Mouse (Mus musculus): Measurements from ENCODE around the gene Dlgap4.

The Dlgap4 gene

DNA sequence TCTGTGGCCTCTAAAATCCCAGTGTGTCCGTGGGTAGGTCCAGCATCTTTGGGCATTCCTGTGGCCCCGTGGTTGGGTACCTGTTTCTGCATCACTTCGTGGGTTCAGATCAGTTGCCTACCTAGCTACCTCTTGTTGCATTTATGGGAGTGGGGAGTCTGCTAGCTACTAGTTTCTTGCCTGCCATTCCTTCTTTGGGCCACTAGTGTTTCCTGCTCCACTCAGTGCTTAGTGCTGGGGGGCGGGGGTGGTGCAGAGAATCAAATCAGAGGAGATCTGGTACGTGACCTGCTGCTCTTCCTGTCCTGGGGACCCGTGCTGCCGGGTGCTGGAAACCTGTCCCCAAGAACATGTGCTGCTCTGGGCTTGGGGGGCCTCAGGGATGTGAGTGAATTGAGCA is 3.0 kb downstream of the Dlgap4 start:
- intact Hi-C loops (cut with DNase I), result no loop called here

GRCm38 (mm10) chr2:156617536-156617935 is 4.0 kb downstream of the Dlgap4 start:
- intact Hi-C loops (cut with DNase I), result no loop called here

DNA sequence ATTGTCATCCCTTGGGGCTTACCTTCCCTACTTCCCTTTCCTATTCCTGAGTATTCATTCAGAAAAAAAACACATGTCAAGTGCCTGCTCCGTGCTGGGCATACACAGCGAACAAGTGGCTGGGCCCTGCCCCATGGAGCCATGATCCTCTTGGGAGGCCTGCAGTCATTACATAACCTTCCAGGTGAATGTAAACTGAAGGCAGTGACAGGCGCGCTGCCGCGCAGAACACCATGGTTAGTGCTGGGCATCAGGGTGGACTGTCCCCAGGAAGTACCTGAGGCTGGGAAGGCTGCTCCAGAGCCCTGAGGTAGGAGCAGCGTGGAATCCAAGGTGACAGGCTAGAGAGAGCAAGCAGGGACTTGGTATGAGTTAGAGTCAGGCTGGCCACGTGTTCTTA is 7.4 kb downstream of the Dlgap4 start:
- intact Hi-C loops (cut with DNase I), result no loop called here

- intact Hi-C loops (cut with DNase I), result no loop called here
Measured at GRCm38 (mm10) chr2:156621449-156621848, 7.9 kb downstream of the Dlgap4 start.

DNA sequence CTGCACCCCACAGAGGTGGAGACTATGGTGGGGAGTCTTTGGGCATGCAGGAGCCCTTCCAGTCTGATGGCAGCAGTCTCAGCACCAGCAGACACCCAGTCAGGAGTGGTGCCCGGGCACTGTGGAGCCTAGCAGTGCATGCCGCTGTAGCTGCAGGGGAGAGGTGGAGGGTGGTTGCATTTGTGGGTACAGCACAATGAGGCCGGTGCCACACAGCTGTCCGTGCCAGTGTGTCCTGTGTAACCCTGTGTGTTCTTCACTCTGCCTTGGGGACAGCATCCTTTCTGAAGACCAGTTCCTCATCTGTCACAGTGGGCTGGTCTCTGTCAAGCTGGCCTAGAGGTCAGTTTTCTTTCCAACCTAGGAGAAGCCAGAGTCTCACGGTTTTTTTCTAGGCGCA is 8.7 kb downstream of the Dlgap4 start:
- intact Hi-C loops (cut with DNase I), result no loop called here

- intact Hi-C loops (cut with DNase I), result no loop called here
Measured at GRCm38 (mm10) chr2:156623246-156623645, 9.7 kb downstream of the Dlgap4 start.

- intact Hi-C loops (cut with DNase I), result no loop called here
Measured at GRCm38 (mm10) chr2:156625307-156625706, 11.8 kb downstream of the Dlgap4 start.

DNA sequence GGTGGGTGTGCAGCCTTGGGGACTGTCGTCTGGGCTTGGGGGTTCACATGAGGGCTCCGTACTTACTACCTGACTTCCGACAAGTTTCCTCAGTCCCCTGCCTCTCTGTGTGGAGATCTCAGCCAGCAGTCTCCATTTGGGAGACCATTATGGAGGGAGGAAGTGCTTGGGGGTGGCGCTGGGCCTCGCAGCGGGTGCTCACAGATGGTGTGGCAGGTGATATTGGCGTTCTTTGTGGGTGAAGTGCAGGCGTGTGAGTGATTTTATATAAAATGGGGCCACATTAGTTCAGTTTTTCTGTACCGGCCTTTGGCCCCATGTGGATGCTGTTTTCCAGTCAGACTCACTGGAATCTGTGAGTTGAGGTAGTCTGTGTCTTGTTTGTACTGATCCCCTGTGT is 12.6 kb downstream of the Dlgap4 start:
- intact Hi-C loops (cut with DNase I), result no loop called here

DNA sequence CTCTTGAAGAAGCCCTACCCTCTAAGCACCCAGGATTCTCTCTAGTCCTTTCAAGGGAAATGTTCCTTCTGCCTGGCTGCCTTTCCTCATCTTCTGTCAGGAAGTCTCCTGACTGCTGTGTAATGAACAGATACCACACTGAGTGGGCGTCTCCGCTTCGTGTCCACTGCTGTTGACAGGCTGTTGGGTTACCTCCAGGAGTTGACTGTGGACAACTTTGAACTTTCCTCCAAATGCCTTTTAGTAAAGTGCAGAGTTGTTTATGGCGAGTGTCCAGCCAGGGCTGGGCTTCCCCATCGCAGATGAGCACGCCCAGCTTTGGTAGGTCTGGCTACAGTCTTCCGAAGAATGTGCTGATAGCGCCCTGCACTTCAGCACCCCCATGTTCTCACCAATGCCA is 13.0 kb downstream of the Dlgap4 start:
- intact Hi-C loops (cut with DNase I), result no loop called here

DNA sequence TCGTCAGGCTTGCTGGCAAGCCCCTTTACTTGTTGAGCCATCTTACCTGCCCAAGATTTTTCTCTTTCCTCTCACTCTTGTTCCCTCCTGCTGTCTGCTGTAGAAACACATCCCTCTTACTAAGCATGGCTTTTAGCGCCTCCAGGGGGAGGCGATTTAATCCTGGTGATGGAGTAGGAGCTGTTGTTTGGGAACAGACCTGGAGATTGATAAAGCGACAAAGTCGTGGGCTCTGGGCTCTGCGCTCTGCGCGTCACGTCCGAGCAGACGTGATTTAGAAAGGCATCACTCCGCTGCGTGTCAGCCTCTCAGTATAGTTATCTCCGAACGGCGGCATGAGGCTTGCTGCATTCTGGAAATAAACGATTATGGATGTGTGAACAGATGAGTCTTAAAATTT is 14.4 kb downstream of the Dlgap4 start:
- intact Hi-C loops (cut with DNase I), result no loop called here

GRCm38 (mm10) chr2:156630288-156630687 is 16.8 kb downstream of the Dlgap4 start:
- intact Hi-C loops (cut with DNase I), result no loop called here

- intact Hi-C loops (cut with DNase I), result no loop called here
Measured at GRCm38 (mm10) chr2:156632721-156633120, 19.2 kb downstream of the Dlgap4 start.

- intact Hi-C loops (cut with DNase I), result no loop called here
Measured at GRCm38 (mm10) chr2:156635091-156635490, 21.6 kb downstream of the Dlgap4 start.

DNA sequence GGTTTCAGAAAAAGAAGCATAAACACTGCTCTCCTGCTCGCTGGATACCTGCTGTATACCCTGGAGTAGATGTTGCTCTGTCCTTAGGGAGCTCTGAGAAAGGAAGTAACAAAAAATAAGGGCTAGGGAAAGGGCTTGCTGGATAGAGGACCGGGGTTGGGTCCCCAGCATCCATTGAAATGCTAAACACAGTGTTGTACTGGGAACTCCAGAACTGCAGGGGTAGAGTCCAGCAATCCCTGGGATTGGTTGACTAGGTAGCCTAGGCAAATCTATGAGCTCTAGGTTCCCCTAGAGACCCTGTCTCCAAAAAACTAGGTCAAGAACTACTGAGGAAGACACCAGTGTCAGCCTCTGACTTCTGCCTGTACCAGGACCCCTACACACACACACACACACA is 27.6 kb downstream of the Dlgap4 start:
- intact Hi-C loops (cut with DNase I), result no loop called here

DNA sequence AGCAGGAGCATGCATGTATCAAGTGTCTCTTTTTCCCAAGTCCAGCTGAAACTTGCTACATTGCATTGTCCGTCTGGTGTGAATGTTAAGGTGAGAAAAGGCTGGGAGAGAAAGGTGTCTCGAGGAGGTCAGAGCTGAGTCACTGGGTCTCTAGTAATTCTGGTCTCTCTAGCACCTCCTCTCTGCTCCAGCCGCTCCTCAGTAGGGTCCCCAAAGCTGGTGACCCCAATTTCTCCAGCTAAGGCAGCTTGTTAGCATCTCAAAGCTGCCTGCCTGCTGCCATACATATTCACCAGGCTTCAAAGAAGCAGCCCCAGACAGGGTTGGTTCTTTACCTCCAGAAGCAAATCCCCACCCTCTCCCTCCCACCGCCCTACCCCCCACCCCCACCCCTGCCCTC is 29.4 kb downstream of the Dlgap4 start:
- intact Hi-C loops (cut with DNase I), result no loop called here

GRCm38 (mm10) chr2:156643406-156643805 is 29.9 kb downstream of the Dlgap4 start:
- intact Hi-C loops (cut with DNase I), result no loop called here

DNA sequence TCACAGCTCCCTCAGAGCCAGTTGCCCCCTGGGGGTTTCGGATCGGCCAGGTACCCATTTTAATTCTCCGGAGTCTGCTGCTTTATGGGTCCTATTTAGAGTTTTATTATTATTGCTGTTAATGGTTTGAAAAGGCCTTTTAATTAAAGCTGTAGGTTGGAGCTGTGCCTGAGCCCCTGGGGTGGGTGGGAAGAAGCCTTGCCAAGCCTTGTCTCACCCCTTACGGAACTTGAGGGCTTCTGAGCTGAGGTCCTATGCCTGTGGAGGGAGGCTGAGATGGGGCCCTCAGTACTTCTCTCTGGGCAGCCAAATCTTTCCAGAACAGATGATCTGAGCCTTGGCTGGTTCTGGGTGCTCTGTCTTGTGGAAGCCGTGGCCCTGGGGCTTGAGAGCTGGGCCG is 31.6 kb downstream of the Dlgap4 start:
- intact Hi-C loops (cut with DNase I), result no loop called here

- intact Hi-C loops (cut with DNase I), result no loop called here
Measured at GRCm38 (mm10) chr2:156646877-156647276, 33.4 kb downstream of the Dlgap4 start.

GRCm38 (mm10) chr2:156648042-156648441 is 34.5 kb downstream of the Dlgap4 start:
- intact Hi-C loops (cut with DNase I), result no loop called here

DNA sequence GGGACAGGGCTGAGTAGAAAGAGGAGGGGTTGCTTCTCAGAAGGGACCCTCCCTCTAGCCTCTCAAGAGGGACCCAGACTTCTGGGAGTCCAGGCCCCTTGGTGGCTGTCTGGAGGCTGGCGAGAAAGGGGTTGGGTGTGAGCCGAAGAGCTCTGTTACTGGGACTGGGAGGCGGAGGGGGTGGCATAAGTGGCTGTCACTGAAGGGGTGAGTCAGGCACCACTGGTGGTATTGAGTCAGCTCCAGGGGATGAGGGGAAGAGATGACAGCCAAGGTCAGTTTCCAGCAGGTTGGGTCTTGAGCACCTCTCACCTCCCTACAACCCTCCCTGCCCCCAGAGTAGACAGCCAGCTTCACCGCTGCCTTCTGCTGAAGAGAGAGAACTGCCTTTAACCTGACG is 35.9 kb downstream of the Dlgap4 start:
- intact Hi-C loops (cut with DNase I), result no loop called here

DNA sequence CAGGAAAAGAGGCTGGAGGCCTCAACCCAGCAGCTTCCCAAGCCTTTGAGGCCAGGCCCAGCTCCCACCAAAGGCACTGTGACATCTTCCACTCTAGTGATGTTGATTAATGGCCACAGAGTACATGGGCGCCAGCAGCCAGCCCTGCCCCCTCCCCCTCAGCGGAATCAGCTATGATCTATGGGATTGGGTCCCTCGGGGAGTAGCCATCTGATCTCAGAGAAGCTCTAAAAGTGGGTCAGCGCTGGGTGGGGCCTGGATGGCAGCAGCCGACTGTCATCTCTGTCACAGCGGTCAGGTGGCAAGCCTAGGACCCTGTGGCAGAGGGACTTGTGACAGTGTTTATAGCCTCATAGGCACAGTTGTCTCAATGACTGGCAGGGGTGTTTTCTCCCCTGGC is 37.5 kb downstream of the Dlgap4 start:
- intact Hi-C loops (cut with DNase I), result no loop called here

GRCm38 (mm10) chr2:156652841-156653240 is 39.3 kb downstream of the Dlgap4 start:
- intact Hi-C loops (cut with DNase I), result no loop called here

DNA sequence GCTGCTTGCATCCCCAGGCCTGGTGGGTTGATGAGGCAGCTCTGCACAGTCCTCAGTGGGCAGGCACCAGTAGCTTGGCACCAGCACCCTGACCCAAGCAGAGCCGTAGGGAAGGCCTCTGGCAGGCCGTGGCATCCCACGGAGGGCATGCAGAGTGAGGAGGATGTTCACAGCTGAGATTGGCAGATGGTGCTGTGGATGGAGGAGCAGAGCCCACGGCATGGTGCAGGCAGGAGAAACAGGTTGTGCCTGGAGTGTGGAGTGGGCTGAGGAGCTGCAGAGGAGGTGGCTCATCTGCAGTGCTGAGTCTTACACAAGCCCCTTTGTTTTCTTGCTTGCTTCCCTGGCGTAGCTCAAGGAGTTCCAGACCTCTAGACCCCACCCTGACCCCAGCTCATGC is 40.6 kb downstream of the Dlgap4 start:
- intact Hi-C loops (cut with DNase I), result no loop called here

DNA sequence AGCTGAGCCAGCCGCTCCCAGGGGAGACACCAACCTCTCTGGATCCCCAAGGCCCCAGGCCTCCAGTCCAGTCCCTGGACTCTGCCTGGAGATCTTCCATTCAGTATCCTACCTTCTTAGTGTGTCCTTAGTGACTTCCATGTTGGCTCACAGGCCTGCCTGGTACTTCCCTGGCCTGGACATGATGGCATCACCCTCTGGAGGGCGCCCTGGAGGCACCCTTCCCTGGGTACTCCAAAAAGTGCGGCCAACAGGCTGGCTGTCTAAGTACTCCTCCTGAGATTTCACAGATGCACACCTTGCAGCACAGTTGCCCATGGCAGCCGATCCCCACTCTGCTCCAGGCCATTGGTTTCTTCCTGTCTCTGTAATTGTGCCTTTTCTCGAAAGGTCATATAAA is 42.1 kb downstream of the Dlgap4 start:
- intact Hi-C loops (cut with DNase I), result no loop called here
